Mouse (Mus musculus): ENCODE results near the gene Slc39a8.

DNA sequence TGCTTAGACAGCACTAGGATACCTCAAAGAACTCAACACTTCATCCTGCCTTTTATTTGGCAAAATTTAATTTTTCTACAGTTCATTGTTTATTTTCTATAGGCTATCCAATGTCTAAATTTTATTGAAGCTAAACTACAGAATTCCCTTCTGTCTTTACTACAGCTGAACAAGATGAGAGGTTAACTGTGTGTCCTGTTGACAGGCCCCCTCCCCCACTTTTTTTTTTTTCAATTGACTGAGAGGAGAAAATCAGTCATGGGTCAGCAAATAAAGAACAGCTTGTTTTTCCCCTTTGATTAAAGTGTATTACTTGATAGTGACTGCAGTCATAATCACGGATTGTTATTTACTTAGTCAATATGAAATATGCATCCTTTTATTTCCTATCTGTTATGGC lies 31.2 kb downstream of the Slc39a8 start:
- no peak for TF ChIP-seq POLR2A (IDR thresholded peaks at IDR 0.05; ENCODE audit: insufficient read depth, low read length)
- TF ChIP-seq CTCF (IDR thresholded peaks at IDR 0.05; ENCODE audit: low read depth, low read length), result no peak

Data from ES-Bruce4 (cell line).